Comparison of ENCODE assay signal across 8 mouse cellular contexts in genomic region chr12:111041196-111041595, GRCm38 (mm10). TPM values are rescaled to one million over a fixed set of nuclear protein-coding genes. Genes with fewer than 3 reads are reported as not detected.
DNase-seq lines count a peak whose midpoint lies in the region; ATAC-seq and TF ChIP-seq lines count a peak whose summit lies in the region.

No protein-coding gene starts in this region.

- no peaks in the 10 kb centered on the region for H3K27me3 ChIP-seq in liver, adult 2 months (ENCODE audit: control insufficient read depth, insufficient read depth, low read length)
- no peaks in the 10 kb centered on the region for H3K27me3 ChIP-seq in embryonic facial prominence, embryonic 10.5 days (replicated peaks; ENCODE audit: low read depth, poor library complexity, severe bottlenecking)
- no peaks in the 10 kb centered on the region for H3K27me3 ChIP-seq in midbrain, embryonic 11.5 days (ENCODE audit: control insufficient read depth, insufficient read depth, low read length)

- H3K79me2 ChIP-seq in liver, adult 2 months (ENCODE audit: control insufficient read depth, insufficient read depth, low read length): peaks cover 23% of the 10 kb centered on the region; the same call in 1 of the 2 replicates

- H3K4me1 ChIP-seq in liver, adult 2 months (ENCODE audit: control insufficient read depth, insufficient read depth, low read length): peaks cover 9% of the 10 kb centered on the region
- H3K4me1 ChIP-seq in embryonic facial prominence, embryonic 10.5 days: peaks cover 31% of the 10 kb centered on the region
- peaks cover 18% of the 10 kb centered on the region for H3K4me1 ChIP-seq in midbrain, embryonic 11.5 days (ENCODE audit: control insufficient read depth, insufficient read depth, low read length)

- ATAC-seq in midbrain, embryonic 11.5 days (ENCODE audit: low FRiP score): no peak
- no peak for ATAC-seq in inflammation-experienced regulatory T-cells, adult 6 months

- no peak for TF ChIP-seq CTCF in liver, adult 2 months (IDR thresholded peaks at IDR 0.05; ENCODE audit: low read depth, low read length)

- WGBS in liver, adult 2 months: 34% methylated on average over 4 of the region's 4 CpGs
- WGBS in embryonic facial prominence, embryonic 10.5 days: 55% methylated on average over 4 of the region's 4 CpGs
- WGBS in midbrain, embryonic 11.5 days: 62% methylated on average over 4 of the region's 4 CpGs

- no peak overlapping the region for H3K9ac ChIP-seq in liver, adult 2 months (ENCODE audit: low read depth, low read length)
- H3K9ac ChIP-seq in midbrain, embryonic 11.5 days (ENCODE audit: low read length): peak overlapping the region; percentile 96; the same call in 1 of the 2 replicates

- no peaks in the 10 kb centered on the region for H3K9me3 ChIP-seq in embryonic facial prominence, embryonic 10.5 days
- H3K9me3 ChIP-seq in midbrain, embryonic 11.5 days (ENCODE audit: control insufficient read depth, low read length): no peaks in the 10 kb centered on the region

- no peak overlapping the region for H3K4me3 ChIP-seq in liver, adult 2 months (ENCODE audit: insufficient read depth, low read depth, low read length)
- H3K4me3 ChIP-seq in embryonic facial prominence, embryonic 10.5 days: peak overlapping the region; percentile 98
- peak overlapping the region; percentile 99 for H3K4me3 ChIP-seq in midbrain, embryonic 11.5 days (ENCODE audit: low read depth, low read length)

- peak overlapping the region; percentile 93 for H3K4me2 ChIP-seq in midbrain, embryonic 11.5 days

- H3K27ac ChIP-seq in liver, adult 2 months (replicated peaks; ENCODE audit: insufficient read depth, low read depth, low read length): no peak overlapping the region
- H3K27ac ChIP-seq in embryonic facial prominence, embryonic 10.5 days (replicated peaks): no peak overlapping the region
- H3K27ac ChIP-seq in midbrain, embryonic 11.5 days (ENCODE audit: low read depth, low read length): no peak overlapping the region

- peaks cover 2% of the 10 kb centered on the region; the same call in 1 of the 2 replicates for H3K36me3 ChIP-seq in liver, adult 2 months (ENCODE audit: control insufficient read depth, insufficient read depth, low read length)
- H3K36me3 ChIP-seq in embryonic facial prominence, embryonic 10.5 days (replicated peaks): peaks cover 35% of the 10 kb centered on the region
- no peaks in the 10 kb centered on the region; the same call in 1 of the 2 replicates for H3K36me3 ChIP-seq in midbrain, embryonic 11.5 days (ENCODE audit: control insufficient read depth, insufficient read depth, low read length)

- intact Hi-C loops in heart, postnatal 10 days (cut with DNase I): loop anchor here (5.0 kb wide), 1 partner anchor 104 kb away; no protein-coding TSS in a partner anchor

- no peak for TF ChIP-seq POLR2A in liver, adult 2 months (IDR thresholded peaks at IDR 0.05; ENCODE audit: extremely low read depth, insufficient read depth, low read length)

- DNase-seq in liver, adult 2 months (ENCODE audit: extremely low read depth, low read depth, low spot score): peak; percentile 42
- DNase-seq in liver: no peak
- DNase-seq in embryonic facial prominence, embryonic 10.5 days (ENCODE audit: low spot score): peak; percentile 40
- peak; percentile 58 to 63 for DNase-seq in heart, postnatal 10 days
- peak; percentile 53 to 62 for DNase-seq in kidney, postnatal 4 days
- DNase-seq in midbrain, embryonic 11.5 days (ENCODE audit: low spot score, missing footprints): peak; percentile 89
- DNase-seq in thymus, postnatal 4 days: peak; percentile 36

RNA-seq across cellular contexts. Expression of gene Rcor1, which starts 2.0 kb away (rescaled TPM):
- total RNA-seq in liver, adult 2 months (2014; rRNA removed): 4.4 and 5.9 TPM in 2 replicates
- polyA plus RNA-seq in liver, adult 2 months (2012; rRNA removed): 3.4 and 5.3 TPM in 2 replicates
- polyA plus RNA-seq in embryonic facial prominence, embryonic 10.5 days (2016; fragmentation: Nextera tagmentation; extraction: Ambion mirVana): 7.4 and 8.0 TPM in 2 replicates
- total RNA-seq in heart, postnatal 10 days (2021): 10 to 100 TPM; 25.3 to 27.9 TPM
- 10.4 and 12.1 TPM in 2 replicates for polyA plus RNA-seq in midbrain, embryonic 11.5 days (2014; fragmentation: Nextera tagmentation; extraction: Ambion mirVana)
- 10 to 100 TPM; 13.6 to 19.7 (median 14.7) TPM for polyA plus RNA-seq in inflammation-experienced regulatory T-cells, adult 6 months (2017; shearing (Covaris generic))
